Mouse (Mus musculus) left cerebral cortex, adult 18-20 months (tissue): ENCODE results near the gene Gm973. TPM values are rescaled to one million over a fixed set of nuclear protein-coding genes. Genes with fewer than 3 reads are reported as not detected.
A peak's percentile ranks its signal among the peaks of the same experiment; 100 is the strongest.

Experiments
- DNase-seq, 2 experiments: peaks; one replicate each; pipeline ENCODE4 v3.0.0; 2021 to 2022; ENCODE audit warnings: low spot score in 2 of 2, mixed read lengths in 1 of 2
- total RNA-seq, 2 experiments: library from RNA; stranded (reverse); gene quantifications; 2 replicates each; pipeline ENCODE4 v1.2.3; 2021

The Gm973 gene
- total RNA-seq, 2 experiments from 2014 or later, result 13.0 to 13.9 TPM

- DNase-seq, result no peak
These were observed 64.8 kb downstream of the Gm973 start for GRCm38 (mm10) chr1:59580880-59581279.

DNA sequence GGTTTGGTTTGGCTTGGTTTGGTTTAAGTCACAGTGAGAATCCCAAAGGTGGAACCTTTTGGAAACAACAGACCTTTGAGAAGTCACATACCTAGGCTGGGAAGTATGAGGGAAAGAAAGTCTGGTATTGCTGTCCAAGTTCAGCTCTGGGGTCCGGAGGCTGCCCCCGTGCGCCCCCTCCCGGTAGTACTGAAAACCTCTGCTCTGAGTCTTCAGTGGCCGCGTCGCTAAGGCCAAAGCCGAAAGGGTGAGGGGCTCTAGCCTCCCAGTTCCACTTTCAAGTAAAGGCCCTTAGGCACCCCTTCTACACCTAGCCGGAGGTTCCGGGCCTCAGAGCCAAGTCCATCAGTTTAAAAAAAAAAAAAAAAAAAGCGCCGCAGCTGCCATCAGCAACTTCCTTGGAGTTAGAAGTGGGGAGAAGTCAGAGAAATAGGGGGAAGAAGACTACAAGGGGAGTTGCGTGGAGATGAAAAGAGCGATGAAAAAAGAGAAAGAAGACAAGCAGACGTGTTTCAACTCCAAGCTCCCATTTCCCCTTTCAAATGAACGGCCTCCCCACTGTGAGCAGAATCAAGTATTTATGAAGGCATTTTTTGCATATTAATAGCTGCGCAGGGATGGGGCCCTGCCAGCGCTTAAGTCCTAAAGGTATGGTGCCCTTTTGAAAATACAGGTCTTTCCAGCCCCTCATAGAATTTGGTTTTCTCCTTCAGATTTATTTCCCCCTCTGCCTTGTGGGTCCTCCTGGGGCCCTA is 68.8 kb downstream of the Gm973 start:
- peak; percentile 63 to 68 for DNase-seq

- DNase-seq, result no peak
These were observed 73.2 kb downstream of the Gm973 start for GRCm38 (mm10) chr1:59589271-59589670.

DNA sequence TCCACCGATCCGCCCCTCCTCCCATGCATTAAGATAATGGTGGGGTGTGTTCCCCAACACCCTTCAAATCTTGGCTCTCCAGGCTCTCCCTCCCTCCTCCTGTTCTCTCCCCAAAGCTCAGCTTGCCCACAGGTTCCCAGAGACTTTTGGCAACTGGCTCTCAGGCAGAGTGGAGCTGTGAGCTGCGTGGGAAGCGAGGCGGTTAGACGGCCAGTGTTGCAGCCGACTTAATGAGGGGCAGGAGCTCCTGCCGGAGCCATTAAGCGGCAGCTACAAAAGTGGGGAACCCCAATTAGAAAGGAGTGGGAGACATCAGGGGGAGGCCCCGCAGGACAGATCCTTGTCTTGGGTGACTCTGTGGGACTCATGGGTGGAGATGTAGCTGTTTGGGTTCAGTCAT is 76.3 kb downstream of the Gm973 start:
- peak; percentile 49 to 63 for DNase-seq

DNA sequence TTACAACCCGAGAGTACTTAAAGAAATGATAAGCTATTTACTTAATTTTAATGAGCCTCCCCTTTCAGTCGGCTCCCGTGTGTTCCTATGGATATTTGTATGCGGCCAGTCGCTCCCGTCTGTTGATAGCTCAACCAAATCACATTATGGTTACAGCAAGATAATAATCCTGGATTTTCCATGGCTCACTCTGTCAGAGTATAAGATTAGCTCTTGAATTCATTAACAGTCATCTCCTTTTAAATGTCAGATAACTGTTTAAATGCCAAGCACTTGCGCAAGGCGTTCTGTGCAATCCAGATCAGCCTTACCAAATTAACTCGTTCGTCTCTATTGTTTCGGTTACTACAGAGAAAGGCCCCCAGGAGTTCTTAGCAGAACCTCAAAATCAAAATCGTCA is 76.8 kb downstream of the Gm973 start:
- no peak for DNase-seq

GRCm38 (mm10) chr1:59593622-59594035 is 77.6 kb downstream of the Gm973 start:
- no peak for DNase-seq

DNA sequence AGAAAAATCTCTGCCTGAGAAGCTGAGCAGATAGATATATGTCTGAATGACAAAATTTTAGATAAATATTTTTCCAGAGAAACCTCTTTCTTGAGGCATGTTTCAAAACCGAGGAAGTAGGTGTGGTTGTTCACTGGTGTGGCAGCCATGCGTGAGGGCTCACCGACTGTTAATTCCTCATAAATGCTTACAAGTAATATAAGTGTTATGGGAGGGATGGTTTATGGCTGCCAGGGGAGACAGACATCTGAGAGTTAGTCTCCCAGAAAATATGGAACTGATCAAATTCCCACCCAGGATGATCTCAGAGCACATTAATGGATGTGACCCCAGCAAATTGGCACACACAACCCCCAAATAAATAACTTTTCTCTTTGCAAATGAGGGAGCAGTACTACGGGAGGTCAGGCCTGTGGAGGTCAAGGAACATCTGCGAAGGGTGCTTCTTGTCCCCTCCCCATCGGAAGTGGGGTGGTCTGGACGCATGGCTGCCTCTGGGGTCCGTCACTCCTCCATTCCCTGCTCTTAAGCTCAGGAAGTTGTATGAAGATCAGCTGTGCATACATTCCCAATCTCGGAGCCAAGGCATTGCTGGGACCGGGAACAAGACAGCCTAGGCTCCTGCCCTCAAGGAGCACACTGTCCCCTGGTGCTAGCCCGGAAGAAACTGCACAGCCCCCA is 78.7 kb downstream of the Gm973 start:
- DNase-seq, result no peak

DNA sequence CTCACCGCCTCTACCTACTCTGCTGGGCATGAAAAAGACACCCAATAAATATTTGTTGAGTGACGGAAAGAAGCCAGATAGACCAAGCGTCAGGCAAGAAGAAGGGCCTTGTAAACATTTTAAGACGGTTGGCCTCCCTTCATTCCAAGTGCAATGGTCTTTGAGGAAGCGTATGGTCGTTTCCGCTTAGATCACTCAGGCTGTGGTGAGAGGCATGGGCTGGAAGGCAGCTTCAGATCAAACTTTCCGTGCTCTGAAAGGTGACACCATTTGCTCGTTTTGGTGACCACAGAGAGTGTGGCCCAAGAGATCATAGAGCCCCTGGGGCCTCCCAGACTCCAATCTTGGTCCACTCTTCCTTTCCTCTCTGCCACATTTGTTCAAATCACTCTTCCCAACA is 79.5 kb downstream of the Gm973 start:
- DNase-seq, result no peak

DNA sequence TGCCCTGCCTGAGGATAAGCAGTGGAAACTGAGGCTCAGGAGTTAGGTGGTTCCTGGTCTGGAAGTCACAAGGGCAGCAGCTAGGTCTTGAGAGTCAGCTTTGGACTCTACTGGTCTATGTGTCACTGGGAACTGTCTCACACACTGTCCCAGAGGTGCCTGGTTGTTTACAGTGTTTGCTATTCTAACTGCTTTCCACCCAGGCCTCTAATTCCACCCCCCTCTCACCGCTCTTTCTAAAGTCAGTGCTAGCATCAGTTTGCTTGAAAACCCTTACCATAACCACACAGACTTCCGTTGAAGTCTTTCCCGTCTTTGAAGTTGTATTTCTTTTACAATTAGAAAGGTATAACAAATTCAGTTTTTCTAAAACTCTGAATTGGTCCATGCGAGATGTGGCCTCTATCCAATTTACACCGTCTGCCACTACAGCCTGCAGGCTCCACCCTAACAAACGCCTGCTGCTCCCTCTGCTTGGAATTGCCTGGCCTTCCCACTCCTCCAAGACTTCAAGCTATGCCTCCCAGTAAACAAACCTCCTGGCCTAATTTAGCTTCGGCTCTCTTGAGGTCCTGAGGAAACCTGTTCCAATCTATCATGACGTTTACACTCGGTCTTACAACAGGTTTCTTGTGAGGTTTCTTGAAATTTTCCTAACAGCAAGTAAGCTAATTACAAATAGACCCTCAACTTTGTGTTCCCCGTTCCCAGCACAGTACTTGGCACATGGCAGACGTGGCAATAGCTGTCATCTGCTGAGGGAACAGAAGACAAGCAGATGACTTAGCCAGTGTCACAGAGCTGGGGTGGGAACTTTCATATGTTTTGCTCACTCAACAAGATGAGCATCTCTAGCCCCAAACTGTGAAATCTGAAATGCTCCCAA is 86.7 kb downstream of the Gm973 start:
- DNase-seq, result peak in 1 of 2 experiments; percentile 21

GRCm38 (mm10) chr1:59603417-59603712 is 87.3 kb downstream of the Gm973 start:
- no peak for DNase-seq

- DNase-seq, result no peak
These were observed 87.8 kb downstream of the Gm973 start for GRCm38 (mm10) chr1:59603893-59604292.

- DNase-seq, result no peak
These were observed 90.4 kb downstream of the Gm973 start for GRCm38 (mm10) chr1:59606479-59606878.

DNA sequence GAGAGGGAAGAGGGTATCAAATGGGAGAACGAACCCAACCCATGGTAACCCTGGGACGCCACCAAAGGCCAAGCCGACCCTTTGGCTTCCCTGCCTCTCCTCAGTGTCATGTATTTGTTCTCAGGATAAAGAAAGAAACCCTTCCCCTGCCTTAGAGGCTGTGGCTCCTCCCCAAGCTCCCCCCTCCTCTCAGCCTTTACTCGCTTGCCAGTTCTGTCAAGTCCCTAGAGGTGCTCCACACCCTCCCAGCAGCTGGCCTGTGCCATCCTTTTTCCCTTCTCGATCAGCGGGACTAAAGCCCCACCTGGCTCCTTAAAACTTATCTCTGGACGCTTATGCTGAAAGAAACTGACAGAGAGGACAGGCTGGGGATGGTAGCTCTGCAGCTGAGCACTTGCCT is 91.0 kb downstream of the Gm973 start:
- DNase-seq, result no peak

GRCm38 (mm10) chr1:59608125-59608762 is 92.2 kb downstream of the Gm973 start:
- DNase-seq, result no peak

GRCm38 (mm10) chr1:59608920-59609319 is 92.9 kb downstream of the Gm973 start:
- no peak for DNase-seq

GRCm38 (mm10) chr1:59609458-59609857 is 93.4 kb downstream of the Gm973 start:
- no peak for DNase-seq

- DNase-seq, result no peak
These were observed 93.8 kb downstream of the Gm973 start for GRCm38 (mm10) chr1:59609896-59610295.

DNA sequence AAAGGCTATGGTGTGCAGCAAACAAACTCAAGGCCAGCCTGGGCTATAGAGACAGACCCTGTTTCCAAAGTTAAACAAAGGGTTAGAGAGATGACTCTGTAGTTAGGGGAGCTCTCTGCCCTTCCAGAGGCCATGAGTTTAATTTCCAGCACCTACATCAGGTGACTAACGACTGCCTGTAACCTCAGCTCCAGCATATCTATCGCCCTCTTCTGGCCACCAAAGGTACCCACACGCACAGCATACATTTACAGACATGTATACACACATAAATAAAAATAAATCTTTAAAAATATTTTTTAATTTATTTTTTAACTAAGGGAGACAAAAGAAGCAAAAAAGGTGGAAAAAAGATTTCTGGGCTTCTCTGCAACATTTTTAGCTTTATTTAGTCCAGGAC is 94.9 kb downstream of the Gm973 start:
- no peak for DNase-seq

- DNase-seq, result peak in 1 of 2 experiments; percentile 39
These were observed 97.7 kb downstream of the Gm973 start for GRCm38 (mm10) chr1:59613795-59614194.

DNA sequence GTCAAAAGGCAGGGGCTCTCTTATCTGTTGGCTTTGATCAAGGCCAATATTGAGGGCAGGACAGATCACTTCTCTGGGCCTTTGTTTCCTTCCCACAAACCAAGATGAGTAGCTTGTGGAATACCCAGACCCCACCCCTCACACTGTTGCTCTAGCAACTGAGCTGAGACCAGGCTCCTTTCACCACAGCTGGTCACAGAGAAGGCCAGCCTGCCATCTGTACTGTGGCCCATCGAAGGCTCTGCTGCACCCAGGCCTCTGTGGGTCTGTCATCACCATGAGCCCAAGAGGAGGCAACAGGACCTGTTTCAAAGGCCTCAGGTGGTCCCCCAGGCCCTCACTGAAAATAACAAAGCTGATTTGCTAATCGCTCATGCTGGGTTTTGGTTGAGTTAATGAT is 99.0 kb downstream of the Gm973 start:
- no peak for DNase-seq

DNA sequence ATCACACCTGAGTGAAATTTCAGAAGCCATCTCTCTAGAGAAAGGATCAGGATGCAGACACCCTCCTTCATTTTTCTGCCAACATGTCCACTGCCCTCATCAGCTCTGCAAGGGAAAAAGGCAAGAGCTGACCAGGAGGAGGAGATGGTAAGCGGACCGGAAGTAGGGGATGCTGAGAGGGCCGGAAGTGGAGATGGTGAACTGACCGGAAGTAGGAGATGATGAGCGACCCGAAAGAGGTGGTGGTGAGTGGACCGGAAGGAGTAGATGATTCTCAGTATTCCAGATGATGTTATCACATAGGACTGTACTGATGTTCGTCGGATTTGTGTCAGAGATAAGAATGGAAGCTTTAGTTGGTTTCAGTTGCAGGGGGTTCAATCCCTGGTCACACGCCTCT is 103.1 kb downstream of the Gm973 start:
- no peak for DNase-seq
